Mouse (Mus musculus): ENCODE data around the gene Pde6d. TPM values are rescaled to one million over a fixed set of nuclear protein-coding genes. Genes with fewer than 3 reads are reported as not detected.
"Not testable (repeated sequence)": the region's sequence is repeated elsewhere in the genome, so short reads cannot be mapped to it uniquely, and the experiment has no call there.

Pde6d gene
- total RNA-seq, 4 experiments from 2014 or later: 24.5 to 33.4 (median 26.8) TPM

DNA sequence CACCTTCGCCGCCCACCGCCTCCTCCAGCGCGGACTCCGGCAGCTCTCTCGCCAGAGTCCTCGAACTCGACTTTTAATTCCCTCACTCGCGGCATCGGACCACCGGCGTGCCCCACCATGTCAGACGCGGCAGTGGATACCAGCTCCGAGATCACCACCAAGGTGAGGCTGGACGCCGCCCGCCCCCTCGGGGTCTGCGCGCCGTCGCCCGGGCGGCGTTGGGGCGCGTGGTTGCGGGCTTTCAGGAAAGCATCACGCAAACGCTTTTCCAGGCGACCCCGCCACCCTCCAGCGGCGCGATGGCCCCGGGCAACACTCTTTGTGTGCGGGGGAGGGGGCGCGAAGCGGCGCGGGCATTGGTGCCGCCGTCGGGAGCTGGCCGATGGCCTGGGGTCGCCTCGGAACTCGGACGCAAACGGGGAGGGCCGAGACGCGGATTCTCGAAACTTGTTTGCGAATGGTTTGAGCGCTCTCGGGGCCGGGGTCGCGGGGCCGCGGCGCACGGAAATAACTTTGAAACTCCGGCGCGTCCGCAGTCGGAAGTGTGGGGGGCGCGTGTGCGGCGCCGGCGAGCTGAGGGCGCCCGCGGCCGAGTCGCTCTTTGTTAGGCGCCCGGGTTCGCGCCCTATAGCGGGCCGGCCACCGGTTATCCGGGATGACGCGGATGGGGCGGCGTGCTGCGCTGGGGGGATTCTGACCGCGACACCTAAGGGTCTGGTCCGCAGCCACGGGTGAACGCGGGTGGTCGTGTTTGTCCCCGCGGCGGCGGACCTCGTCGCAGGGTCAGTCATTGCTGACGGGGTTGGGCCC lies 55.4 kb downstream of the Pde6d start:
- DNase-seq (ENCODE audit: low spot score in 2 of 2): no peak

DNA sequence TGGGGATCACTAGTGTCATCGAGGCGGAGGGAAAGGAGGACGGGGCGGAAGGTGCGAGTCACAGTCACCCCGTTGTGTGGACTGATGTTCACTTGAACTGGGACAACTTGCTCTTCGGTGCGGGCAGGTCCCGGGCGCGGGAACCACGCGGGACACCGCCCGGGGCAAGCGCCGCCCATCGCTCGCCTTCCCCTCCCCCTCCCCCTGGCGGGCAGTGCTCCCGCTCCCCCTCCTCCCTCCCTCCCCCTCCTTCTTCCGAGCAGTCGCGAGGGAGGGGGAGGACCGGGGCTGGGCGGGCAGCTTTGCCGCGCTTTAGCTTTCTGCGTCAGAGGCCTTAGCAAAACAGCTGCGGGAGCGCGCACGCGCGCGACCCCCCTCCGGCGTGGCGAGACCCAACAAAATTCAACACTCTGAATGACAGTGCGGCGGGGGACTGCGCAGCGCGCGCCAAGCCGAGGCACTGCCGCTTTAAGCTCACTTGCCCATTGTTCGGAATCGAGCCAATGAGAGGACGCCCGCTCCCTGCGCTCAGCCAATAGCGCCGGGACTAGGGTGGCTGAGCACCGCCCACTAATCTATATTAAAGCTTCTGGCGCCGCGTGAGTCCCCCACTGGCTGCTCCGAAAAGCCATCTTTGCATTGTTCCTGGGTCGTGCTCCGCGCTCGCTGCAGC lies 56.2 kb downstream of the Pde6d start, which contains the start of gene Ptma:
Gene Ptma (plus strand): TSS at position 611 of the 673 bp plus-strand sequence.
- DNase-seq (ENCODE audit: low spot score in 2 of 2): peak; percentile 96 to 97

DNA sequence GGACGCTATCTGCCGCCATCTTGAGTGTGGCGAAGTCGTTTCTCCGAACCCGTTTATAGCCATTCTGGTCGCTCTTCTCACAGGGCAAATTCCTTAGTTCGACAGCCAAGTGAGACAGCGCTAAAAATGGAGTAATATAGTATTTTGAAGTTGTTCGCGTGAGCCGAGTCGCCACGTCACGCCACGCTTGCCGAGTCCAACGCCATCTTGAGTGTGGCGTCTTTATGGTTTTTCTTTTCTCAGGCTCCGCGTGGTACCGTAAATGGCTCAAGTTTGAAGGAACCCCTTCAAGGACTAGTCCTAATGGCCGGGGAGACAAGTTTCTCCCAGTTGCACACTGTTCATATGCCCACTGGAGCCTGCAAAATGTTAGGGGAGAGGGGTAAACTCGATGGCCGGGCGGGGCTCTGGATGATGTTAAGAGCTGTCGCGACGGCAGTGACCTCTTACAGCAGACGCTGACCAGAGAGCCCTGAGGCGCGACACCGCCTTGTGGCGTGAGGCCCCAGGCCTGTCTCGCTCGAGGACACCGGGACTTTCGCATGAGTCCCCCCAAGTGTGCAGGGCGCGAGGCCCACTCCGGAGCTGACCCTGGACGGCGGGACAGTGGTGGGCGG lies 56.8 kb downstream of the Pde6d start:
- DNase-seq (ENCODE audit: low spot score in 2 of 2): peak; percentile 65 to 76

DNA sequence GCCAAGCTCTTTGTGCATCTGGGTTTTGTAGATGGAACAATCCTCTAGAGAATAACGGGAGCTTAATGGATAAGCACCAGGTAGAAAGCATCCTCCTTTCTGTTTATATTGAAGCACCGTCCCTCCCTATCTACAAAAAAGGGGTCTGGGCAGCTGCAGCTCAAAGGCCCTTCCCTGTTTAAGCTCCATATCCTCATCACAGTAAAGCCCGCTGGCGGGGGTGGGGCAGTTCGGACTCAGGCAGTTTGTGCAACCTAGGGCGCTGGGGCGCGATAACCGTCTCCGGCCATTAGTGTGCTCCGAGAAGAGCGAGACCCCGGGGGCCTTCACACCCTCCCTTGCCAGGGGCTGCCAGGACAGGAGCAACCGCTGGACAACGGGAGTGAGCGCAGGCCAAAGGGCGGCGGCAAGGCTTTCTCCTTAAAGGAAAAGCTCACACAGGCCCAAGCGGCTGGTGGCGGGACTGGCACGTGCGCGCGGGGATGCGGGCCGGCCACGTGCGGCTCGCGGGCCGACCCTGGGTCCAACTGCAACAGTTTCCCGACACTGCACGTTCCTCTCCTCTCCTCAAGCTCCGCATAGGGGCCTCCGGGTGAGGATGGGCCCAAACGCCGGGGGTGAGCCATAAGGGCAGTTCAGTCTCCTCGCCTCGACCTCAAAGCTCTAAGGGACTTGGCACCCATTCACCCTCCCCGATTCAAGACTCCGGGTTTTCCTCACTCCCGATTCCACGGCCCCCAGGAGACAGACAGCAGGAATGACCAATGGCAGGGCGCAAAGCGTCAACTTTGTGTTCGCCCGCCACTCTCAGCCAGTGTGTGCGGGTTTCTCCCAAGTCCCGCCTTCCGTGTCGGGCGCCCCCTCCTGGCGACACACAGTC lies 57.6 kb downstream of the Pde6d start:
- peak; percentile 99 for DNase-seq (ENCODE audit: low spot score in 2 of 2)

DNA sequence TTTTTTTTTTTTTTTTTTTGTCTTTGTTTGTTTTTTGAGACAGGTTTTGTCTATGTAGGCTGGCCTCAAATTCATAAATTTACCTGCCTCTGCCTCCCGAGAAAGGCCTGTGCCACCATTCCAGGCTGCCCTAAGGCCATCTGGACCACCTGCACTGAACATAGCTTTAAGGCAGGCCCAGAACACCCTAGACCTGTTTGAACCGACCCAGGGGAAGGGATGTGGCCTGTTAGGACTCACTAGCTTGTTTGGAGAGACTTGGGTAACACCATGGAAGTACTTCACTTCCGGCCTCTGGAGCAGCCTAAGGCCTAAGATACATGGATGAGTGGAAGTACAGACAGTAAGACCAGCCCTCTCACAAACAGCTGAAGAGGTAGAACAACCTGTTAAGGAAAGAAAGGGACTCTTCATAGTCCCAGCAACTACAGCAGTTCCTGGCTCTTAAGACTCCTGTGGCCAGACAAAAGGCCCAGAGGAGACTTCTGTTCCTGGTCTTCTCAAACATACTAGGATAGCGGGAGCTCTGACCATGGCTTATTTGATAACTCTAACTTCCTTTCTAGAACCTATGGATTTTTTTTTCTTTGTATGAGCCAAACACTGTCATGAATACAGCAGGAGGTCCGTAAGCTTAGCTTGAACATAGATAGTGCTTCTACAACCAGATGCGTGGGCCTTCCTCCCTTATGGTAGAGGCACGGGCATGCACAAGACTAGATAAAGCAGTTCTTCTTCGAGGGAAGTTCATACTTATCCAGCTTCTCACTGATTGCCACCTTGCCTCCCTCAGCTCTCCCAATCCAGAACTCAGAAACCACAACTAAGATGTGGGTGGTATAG lies 58.4 kb downstream of the Pde6d start:
- DNase-seq (ENCODE audit: low spot score in 2 of 2): no peak

DNA sequence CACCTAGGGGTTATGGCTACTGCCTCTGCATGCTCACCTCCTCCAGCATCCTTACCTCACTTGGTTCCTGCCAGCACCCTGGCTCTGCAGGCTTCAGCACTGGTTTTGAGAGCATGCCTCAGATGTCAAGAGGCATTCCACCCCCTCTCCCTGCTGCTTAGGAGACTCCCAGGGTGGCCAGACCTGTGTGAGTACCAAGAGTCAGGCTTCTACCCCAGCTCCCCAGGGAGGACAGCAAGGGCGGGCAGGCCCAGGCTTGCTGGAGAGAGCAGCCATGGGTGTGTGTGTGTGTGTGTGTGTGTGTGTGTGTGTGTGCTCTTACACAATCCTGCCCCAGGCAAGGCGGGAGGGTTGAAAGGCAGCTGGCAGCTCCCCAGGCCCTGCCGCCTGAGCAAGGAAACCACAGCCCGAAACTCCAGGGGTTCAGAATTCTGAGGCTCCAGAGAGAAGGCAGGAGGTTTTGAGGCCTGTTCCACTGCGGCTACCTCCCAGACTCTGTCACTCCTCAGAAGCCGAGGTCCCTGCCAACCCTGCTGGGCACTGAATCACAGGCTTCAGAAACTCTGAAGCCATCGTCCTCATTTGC lies 60.0 kb downstream of the Pde6d start:
- DNase-seq (ENCODE audit: low spot score in 2 of 2): peak in 1 of 2 experiments; percentile 43

DNA sequence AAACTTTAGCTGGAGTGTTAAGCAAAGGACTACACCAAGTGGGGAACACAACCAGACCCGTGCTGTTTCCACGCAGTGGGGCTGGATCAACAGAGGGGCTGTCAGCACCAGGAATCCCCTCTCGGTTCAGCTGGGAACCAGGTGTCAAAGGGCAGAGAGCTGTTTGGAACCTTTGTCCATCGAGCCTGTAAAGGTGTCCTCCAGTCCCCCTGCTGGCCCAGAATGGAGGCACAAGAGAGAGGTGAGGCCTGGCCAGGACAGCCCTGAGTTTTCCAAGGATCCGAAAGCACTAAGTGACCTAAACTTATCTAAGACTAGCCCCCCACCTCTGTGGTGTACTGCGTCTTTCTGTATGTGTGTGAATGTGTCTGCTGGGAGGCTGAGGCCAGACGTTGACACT lies 62.1 kb downstream of the Pde6d start:
- no peak for DNase-seq (ENCODE audit: low spot score in 2 of 2)

DNA sequence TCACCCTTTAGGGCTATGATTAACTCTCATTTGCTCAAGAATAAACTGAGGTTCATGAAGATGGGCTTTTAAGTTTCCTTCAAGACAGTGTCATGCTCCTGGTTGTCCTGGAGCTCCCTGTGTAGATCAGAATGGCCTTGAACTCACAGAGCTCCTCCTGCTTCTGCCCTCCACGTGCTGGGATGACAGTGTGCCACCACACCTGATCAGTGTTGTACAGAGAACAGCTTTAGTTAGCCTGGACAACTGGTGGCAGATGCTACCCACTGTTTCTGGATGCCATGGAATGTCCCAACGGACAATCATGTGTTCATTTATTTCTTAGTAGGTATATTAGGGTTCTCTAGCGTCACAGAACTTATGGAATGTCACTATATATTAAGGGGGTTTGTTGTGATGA lies 65.4 kb downstream of the Pde6d start:
- no peak for DNase-seq (ENCODE audit: low spot score in 2 of 2)

DNA sequence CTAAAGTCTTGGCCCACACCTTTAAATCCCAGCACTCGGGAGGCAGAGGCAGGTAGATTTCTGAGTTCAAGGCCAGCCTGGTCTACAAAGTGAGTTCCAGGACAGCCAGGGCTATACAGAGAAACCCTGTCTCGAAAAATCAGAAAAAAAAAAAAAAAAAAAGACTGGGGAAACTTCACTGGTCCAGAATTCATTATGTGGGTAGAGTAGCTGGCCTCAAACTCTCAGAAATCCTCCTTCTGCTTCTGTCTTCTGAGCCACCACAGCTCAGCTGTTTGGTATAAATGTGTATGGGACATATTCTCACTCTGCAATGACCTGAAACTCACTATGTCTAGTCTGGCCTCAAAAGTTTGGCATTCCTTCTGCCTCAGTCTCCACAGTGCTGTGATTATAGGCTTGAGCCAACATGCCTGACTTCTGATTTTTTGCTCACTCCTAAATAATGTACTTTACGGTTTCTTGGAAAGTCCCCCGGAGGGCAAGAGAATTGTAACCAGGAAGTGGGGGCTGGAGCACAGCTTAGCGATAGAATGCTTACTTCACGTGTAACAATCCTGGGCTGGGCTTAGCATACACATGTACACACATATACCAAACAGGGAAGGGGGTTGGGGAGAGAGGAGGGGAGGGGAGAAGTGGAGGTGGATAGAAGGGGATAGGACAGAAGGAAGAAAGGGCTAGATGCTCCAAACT lies 66.6 kb downstream of the Pde6d start:
- DNase-seq (ENCODE audit: low spot score in 2 of 2): no peak

DNA sequence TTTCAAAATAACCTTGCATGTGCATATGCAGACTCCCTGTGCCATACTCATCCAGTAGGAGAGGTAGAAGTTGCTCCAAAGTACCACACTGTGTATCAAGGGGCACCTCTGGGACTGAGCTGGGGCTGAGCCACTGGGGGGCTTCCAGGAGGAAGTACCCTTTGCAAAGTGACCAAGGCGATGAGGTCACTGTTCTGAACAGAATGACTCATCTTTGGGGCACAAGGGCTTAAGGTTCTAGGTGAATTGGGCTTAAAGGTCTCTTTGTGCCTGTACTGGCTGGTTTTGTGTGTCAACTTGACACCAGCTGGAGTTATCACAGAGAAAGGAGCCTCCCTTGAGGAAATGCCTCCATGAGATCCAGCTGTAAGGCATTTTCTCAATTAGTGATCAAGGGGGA lies 69.4 kb downstream of the Pde6d start:
- not testable (repeated sequence) for DNase-seq (ENCODE audit: low spot score in 2 of 2)

DNA sequence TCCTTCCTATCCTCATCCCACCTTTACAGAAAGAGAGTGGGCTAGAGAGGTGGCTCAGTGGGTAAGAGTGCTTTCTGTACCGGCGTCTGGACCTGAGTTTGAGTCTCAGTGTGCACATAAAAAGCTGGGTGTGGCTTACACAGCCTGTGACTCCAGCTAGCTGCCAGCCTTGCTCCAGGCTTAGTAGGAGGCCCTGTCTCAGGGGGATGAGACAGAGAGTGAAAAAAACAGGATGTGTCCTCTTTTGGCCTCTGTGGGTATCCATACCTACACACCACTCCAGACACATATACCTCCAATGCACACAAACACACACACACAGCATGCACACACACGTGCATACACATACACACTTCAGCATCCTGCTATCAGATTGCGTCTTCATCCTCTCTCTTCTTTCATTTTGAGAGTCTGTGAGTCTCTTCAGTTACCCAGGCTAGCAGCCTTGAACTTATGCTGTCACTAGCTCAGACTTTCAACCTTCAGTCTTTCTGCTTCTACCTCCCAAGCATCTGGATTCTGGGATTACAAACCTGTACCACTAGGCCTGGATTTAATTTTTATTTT lies 70.2 kb downstream of the Pde6d start:
- DNase-seq (ENCODE audit: low spot score in 2 of 2): no peak

DNA sequence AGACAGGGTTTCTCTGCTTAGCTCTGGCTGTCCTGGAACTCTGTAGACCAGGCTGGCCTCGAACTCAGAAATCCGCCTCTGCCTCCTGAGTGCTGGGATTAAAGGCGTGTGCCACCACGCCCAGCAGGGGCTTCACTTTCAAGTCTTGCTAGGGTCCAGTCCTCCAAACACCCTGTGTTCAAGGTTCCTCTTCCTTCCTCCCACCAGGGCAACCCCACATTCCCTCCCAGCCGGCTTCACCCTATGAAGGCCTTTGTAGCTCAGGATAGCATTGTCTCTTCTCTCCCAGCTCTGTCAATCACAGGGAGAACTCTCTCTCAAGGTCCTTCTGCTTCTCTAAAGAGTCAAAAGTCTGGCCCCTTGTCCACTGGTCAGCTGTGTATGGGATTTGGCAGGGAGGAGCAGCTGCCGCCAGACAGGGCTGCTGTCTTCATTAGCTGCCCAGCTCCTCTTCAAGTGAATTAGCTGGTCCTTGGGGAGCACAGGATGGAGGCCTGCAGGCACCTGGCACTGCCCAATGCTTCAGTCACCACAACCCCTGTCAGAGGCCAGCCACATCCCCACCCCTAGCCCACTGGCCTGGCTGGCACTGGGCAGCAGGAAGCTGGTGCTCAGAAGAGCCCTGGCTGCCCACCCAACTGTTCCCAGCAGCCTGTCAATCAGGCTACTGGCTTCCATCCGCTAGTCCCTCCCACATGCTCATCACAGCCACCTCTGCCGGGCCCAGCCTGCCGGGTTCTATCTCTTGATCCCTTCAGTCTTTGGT lies 71.6 kb downstream of the Pde6d start:
- no peak for DNase-seq (ENCODE audit: low spot score in 2 of 2)

DNA sequence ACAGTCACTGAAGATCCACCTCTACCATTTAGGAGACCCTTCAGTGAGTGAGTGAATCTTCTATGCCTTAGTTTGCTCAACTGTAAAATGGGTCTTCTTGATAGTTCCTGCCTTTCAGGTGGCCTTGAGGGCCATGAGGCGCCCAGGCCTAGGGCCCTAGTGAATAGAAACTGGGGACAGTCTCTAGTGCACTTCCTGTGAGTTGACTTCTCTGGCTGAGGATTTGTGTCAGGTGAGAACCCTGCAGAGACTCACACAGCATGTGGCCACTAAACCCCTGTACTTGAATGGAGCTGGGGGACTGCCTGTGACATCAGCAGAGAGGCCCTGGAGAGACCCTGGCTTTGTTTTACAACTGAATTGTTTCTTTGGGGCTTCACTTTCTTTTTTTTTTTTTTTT lies 72.2 kb downstream of the Pde6d start:
- no peak for DNase-seq (ENCODE audit: low spot score in 2 of 2)

DNA sequence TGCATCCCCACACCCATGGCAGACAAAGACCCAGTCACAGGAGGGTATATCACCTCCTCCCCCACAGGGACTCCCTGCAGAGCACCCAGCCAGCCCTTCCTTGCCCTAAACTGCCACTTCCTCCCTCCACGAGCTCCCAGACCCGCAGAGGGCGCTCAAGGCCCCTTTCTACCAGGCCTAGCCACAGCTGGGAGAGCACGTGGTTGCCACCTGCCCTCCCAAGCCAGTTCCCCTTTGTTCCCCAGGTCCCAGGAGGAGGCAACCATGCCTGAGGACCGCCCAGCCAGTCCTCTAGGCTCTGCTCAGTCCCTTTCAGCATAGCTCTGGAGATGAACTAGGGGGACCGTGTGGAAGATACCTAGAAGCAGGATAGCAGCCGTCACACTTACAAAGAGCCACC lies 73.0 kb downstream of the Pde6d start:
- peak; percentile 68 to 73 for DNase-seq (ENCODE audit: low spot score in 2 of 2)

DNA sequence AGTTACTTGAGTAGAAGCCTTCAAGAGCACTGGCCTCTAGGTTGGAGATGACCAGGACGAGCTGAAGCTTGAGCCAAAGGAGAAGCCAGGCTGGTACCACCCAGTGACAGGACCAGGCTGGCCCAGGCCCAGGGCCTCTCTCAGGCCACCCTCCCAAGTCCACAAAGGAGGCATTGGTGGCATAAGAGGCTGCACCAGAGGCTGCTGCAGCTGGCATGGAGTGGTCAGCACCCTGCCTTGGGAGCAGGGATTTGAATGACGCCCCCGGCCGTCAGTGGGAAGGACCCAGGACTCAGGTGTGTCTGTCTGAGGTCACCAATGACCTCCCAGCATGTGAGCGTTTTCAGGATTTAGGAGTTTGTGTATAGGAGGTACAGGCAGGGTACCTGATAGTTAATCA lies 74.6 kb downstream of the Pde6d start:
- DNase-seq (ENCODE audit: low spot score in 2 of 2): no peak

DNA sequence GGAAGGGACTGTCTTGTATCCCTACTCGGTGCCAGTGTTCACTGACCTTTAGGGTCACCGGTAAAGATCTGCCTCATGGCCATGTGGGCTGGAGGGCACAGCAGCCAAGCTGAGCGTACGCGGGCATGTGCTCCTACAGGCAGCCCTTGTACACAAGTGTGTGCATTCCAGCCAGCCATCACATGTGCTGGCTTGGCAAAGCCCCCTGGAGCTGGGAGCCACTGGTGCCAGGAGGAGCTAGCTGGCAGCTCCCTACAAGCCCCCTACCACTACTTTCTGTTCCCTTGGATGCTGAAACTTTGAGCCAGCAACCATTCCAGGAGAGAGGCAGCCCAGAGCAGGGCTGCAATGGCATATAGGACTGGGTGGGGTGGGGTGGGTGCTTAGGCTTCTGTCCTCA lies 76.0 kb downstream of the Pde6d start:
- no peak for DNase-seq (ENCODE audit: low spot score in 2 of 2)

DNA sequence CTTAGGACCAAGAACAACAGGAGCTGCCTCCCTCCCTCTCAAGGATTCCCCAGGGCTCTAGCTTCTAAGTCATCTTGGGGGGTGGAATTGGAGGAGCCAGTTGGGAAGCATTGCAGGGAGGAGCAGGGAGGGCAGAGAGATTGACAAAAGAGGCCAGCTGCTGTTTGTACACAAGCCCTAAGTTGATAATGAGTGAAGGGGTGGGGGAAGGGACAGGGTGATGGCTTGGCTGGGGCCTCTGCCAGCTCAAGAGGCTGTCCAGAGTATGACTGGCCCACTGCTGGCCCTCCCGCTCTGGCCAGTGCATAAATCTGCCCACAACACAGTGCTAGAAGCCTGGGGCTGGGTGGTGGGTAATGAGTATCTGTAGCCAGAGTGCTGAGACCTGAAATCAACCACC lies 77.0 kb downstream of the Pde6d start:
- no peak for DNase-seq (ENCODE audit: low spot score in 2 of 2)

DNA sequence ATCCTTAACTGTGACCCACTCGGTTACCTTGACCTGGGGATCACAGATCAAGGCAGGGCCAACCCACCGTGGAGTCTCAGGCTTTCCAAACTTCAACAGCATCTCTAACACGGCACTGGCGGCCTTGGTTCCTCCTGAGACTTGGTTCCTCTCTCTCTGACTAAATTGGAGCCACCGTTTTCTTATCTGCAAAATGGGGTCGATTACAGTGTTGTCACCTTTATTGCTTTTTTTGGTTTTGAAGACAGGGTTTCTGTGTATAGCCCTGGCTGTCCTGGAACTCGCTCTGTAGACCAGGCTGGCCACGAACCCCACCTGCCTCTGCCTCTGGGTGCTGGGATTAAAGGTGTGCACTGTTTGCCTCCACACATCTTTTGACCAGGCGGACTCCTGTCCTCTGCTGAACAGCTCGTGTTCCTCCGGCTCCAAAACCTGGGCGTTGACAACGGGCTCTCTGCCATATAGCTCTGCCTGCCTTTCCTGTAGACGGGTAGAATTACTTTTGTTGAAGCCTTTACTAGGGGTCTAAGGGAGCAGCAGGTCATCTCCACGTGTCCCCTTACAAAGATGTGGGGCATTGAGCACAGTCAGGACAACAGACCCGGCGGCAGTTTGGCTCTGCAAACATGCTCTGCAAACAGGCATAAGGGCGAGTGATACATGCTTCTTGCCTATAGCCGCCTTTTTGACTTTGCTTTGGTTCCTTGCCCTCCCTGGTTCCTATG lies 77.6 kb downstream of the Pde6d start:
- DNase-seq (ENCODE audit: low spot score in 2 of 2): no peak
